Mouse (Mus musculus) gastrocnemius, adult 8-10 months (tissue): ENCODE results near the gene Skint6. TPM values are rescaled to one million over a fixed set of nuclear protein-coding genes. Genes with fewer than 3 reads are reported as not detected.
"Not testable (repeated sequence)": the region's sequence is repeated elsewhere in the genome, so short reads cannot be mapped to it uniquely, and the experiment has no call there.

Source experiments
- DNase-seq, 2 experiments: peaks; one replicate each; pipeline ENCODE4 v3.0.0; 2022; ENCODE audit warnings: low spot score in 2 of 2
- total RNA-seq, 4 experiments: library from RNA; stranded (reverse); gene quantifications; 2 replicates each; pipeline ENCODE4 v1.2.4; 2022

Gene Skint6
- not detected for total RNA-seq

- no peak for DNase-seq
These were observed at the start of gene Skint6 for GRCm38 (mm10) chr4:113286873-113287272. Gene Skint6 (minus strand): TSS chr4:113286973.

- DNase-seq, result no peak
These were observed 34.1 kb upstream of the Skint6 start for GRCm38 (mm10) chr4:113320911-113321310.

GRCm38 (mm10) chr4:113301773-113302473, 15.2 kb upstream of the Skint6 start:
- no peak for DNase-seq

- no peak for DNase-seq
These were observed 23.3 kb downstream of the Skint6 start for GRCm38 (mm10) chr4:113263363-113264060.

GRCm38 (mm10) chr4:113245808-113246207, 41.0 kb downstream of the Skint6 start:
- no peak for DNase-seq

GRCm38 (mm10) chr4:113067621-113068020, 219.2 kb downstream of the Skint6 start:
- no peak for DNase-seq

GRCm38 (mm10) chr4:112979160-112979559, 307.6 kb downstream of the Skint6 start:
- not testable (repeated sequence) for DNase-seq

GRCm38 (mm10) chr4:112790646-112791045, 496.1 kb downstream of the Skint6 start:
- no peak for DNase-seq

GRCm38 (mm10) chr4:112774766-112775165, 512.0 kb downstream of the Skint6 start, which contains the start of gene Skint10:
Gene Skint10 (minus strand): TSS chr4:112774866.
- DNase-seq, result no peak
